Mouse (Mus musculus) MEL (cell line): ENCODE results near the gene Kremen2.

Source experiments
- CTCF ChIP-seq, 3 experiments: IDR thresholded peaks in 2 of 3; conservative IDR thresholded peaks in 1 of 3; 2 replicates each; pipeline ENCODE4 v1.5.1; 2011 to 2012; ENCODE audit warnings: low read length in 3 of 3, low read depth in 2 of 3, mild to moderate bottlenecking in 2 of 3, improper control_type of control experiment in 1 of 3, inconsistent platforms in 1 of 3, mixed read lengths in 1 of 3, moderate library complexity in 1 of 3; ENCODE audit not compliant: control insufficient read depth in 1 of 3, insufficient read depth in 1 of 3, poor library complexity in 1 of 3, severe bottlenecking in 1 of 3
- ELF1 ChIP-seq: IDR thresholded peaks from 2 replicates; pipeline ENCODE4 v1.6.1; 2014; ENCODE audit warnings: low read depth, mild to moderate bottlenecking, inconsistent platforms, low read length, improper control_type of control experiment, moderate library complexity
- EP300 ChIP-seq, 2 experiments: IDR thresholded peaks; 2 replicates each; pipeline ENCODE4 v1.6.1; 2011; ENCODE audit warnings: improper control_type of control experiment in 2 of 2, low read length in 2 of 2, low read depth in 1 of 2, mild to moderate bottlenecking in 1 of 2
- GATA1 ChIP-seq: IDR thresholded peaks from 2 replicates; pipeline ENCODE4 v1.6.1; 2011; ENCODE audit warnings: low read depth, low read length, improper control_type of control experiment

- no peak for TF ChIP-seq GATA1
- no peak for TF ChIP-seq EP300 (IDR thresholded peaks at IDR 0.05; ENCODE audit: low read depth in 1 of 2, low read length in 2 of 2)
- no peak for TF ChIP-seq CTCF (IDR thresholded peaks at IDR 0.05 in 2 of 3, conservative IDR thresholded peaks at IDR 0.05 in 1 of 3; ENCODE audit: control insufficient read depth in 1 of 3, insufficient read depth in 1 of 3, low read depth in 2 of 3, low read length in 3 of 3, poor library complexity in 1 of 3, severe bottlenecking in 1 of 3)
- no peak for TF ChIP-seq ELF1
Measured at GRCm38 (mm10) chr17:23722376-23723125, 23.1 kb downstream of the Kremen2 start, which contains the start of gene 1520401A03Rik.
